Mouse (Mus musculus): Measurements from ENCODE around the gene Habp4. TPM values are rescaled to one million over a fixed set of nuclear protein-coding genes. Genes with fewer than 3 reads are reported as not detected.
A peak's percentile ranks its signal among the peaks of the same experiment; 100 is the strongest.

The Habp4 gene
- polyA plus RNA-seq, 1 experiment = 19.1 TPM

DNA sequence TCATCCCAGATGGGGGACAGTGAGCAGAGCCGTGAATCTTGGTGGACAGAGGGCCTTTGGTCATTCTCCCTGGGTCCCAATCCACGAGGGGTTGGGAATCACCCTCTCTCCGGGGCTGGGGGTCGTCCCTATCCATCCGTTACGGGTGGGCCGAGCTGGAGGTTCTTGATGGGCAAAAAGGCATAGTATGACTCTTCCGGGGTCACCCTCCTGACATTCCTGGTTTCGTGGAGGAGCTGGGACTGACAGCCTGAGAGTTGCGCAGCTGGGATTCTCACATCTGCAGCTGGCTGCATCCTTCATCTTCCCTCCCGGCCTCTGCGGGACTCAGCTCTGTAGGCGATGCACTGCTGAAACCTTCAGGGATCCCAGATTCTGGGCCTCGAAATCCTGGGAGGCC, 1.0 kb downstream of the Habp4 start:
- peak overlapping the region; percentile 63 for H3K4me3 ChIP-seq (ENCODE audit: insufficient read depth, poor library complexity, severe bottlenecking)
- peaks cover 24% of the 10 kb centered on the region for H3K79me2 ChIP-seq (ENCODE audit: control insufficient read depth, insufficient read depth)
- peak overlapping the region; percentile 91 for H3ac ChIP-seq (ENCODE audit: control insufficient read depth, insufficient read length, low read depth)
- TF ChIP-seq CTCF (IDR thresholded peaks at IDR 0.05; ENCODE audit: control insufficient read depth, insufficient read depth, insufficient read length) (no peak), MYOD1 (IDR thresholded peaks at IDR 0.05; ENCODE audit: control insufficient read depth, insufficient read length, low read depth) (peak; percentile 9)
- H3K79me3 ChIP-seq (ENCODE audit: low read depth) = peaks cover 11% of the 10 kb centered on the region
- H3K36me3 ChIP-seq (ENCODE audit: control insufficient read depth, insufficient read depth) = no peaks in the 10 kb centered on the region
- no peaks in the 10 kb centered on the region for H3K27me3 ChIP-seq (ENCODE audit: control insufficient read depth, insufficient read depth, insufficient read length)

DNA sequence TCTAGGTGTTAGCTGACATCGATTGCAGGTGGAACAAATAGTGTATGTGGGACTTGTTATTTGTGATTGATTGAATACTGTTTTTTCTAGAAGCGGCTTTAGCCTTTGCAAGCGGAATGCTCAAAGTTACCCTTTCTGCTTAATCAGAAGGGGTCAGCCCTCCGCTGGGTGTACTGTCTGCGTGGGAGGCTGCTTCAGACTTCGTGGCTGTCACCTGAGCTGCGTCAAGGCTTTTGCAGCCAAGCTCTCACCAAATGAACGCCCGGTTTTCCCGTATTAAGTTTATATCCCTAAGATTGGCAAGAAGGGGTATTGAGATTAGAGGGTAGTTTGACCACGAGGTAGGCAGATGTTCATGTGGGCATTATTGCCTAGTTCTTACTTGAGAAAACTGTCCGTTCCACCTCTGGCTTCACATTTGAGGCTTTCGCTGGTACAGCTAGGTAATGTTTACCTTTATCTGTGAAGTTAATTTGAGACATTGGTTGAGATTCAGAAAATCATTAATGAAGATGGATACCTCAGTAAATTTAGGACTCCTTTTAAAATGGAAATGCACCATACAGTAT, 1.6 kb downstream of the Habp4 start:
- TF ChIP-seq CEBPB (IDR thresholded peaks at IDR 0.05; ENCODE audit: low read depth) (no peak), MYOD1 (IDR thresholded peaks at IDR 0.05; ENCODE audit: control insufficient read depth, insufficient read length, low read depth) (no peak), MAX (IDR thresholded peaks at IDR 0.05) (no peak), FOSL1 (IDR thresholded peaks at IDR 0.05; ENCODE audit: insufficient read depth, low read length, poor library complexity, severe bottlenecking) (no peak), MYOG (IDR thresholded peaks at IDR 0.05; ENCODE audit: control insufficient read depth, extremely low read depth, insufficient read length) (no peak), USF1 (IDR thresholded peaks at IDR 0.05; ENCODE audit: low read depth) (no peak), CTCF (IDR thresholded peaks at IDR 0.05; ENCODE audit: control insufficient read depth, insufficient read depth, insufficient read length) (no peak)

DNA sequence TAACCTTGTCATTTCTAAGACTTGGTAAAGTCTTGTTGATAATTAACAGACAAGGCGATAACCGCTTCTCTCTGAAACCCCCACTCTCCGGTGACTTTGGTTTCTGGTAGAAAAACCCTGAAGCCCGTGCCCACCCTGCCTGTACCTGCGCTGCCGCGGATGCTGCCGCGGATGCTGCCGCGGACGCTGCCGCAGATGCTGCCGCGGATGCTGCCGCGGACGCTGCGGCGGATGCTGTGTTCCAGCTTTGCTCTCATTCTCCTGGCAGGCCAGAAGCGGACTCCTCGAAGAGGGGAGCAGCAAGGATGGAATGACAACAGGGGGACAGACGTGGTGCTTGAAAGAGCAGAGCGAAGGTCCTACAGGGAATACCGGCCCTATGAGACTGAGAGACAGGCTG, 8.1 kb downstream of the Habp4 start:
- Histone ChIP-seq H3K79me3 (ENCODE audit: low read depth) (peaks cover 2% of the 10 kb centered on the region), H3K4me3 (ENCODE audit: insufficient read depth, poor library complexity, severe bottlenecking) (no peak overlapping the region), H3K27me3 (ENCODE audit: control insufficient read depth, insufficient read depth, insufficient read length) (no peaks in the 10 kb centered on the region), H3ac (ENCODE audit: control insufficient read depth, insufficient read length, low read depth) (no peak overlapping the region), H3K79me2 (ENCODE audit: control insufficient read depth, insufficient read depth) (no peaks in the 10 kb centered on the region), H3K36me3 (ENCODE audit: control insufficient read depth, insufficient read depth) (peaks cover 7% of the 10 kb centered on the region)
- TF ChIP-seq MYOD1 (IDR thresholded peaks at IDR 0.05; ENCODE audit: control insufficient read depth, insufficient read length, low read depth) (no peak), MAX (IDR thresholded peaks at IDR 0.05) (no peak), USF1 (IDR thresholded peaks at IDR 0.05; ENCODE audit: low read depth) (no peak), MYOG (IDR thresholded peaks at IDR 0.05; ENCODE audit: control insufficient read depth, extremely low read depth, insufficient read length) (no peak), FOSL1 (IDR thresholded peaks at IDR 0.05; ENCODE audit: insufficient read depth, low read length, poor library complexity, severe bottlenecking) (no peak), CEBPB (IDR thresholded peaks at IDR 0.05; ENCODE audit: low read depth) (no peak), CTCF (IDR thresholded peaks at IDR 0.05; ENCODE audit: control insufficient read depth, insufficient read depth, insufficient read length) (no peak)

More for the DNA sequence above, 1.6 kb downstream of the Habp4 start:
- Histone ChIP-seq H3K4me3 (ENCODE audit: insufficient read depth, poor library complexity, severe bottlenecking) (peak overlapping the region; percentile 63), H3K36me3 (ENCODE audit: control insufficient read depth, insufficient read depth) (no peaks in the 10 kb centered on the region), H3K27me3 (ENCODE audit: control insufficient read depth, insufficient read depth, insufficient read length) (no peaks in the 10 kb centered on the region), H3K79me2 (ENCODE audit: control insufficient read depth, insufficient read depth) (peaks cover 24% of the 10 kb centered on the region), H3ac (ENCODE audit: control insufficient read depth, insufficient read length, low read depth) (peak overlapping the region; percentile 91), H3K79me3 (ENCODE audit: low read depth) (peaks cover 12% of the 10 kb centered on the region)

- peaks cover 5% of the 10 kb centered on the region for H3K36me3 ChIP-seq (ENCODE audit: control insufficient read depth, insufficient read depth)
- no peak overlapping the region for H3K4me3 ChIP-seq (ENCODE audit: insufficient read depth, poor library complexity, severe bottlenecking)
- H3K27me3 ChIP-seq (ENCODE audit: control insufficient read depth, insufficient read depth, insufficient read length) = no peaks in the 10 kb centered on the region
- no peaks in the 10 kb centered on the region for H3K79me3 ChIP-seq (ENCODE audit: low read depth)
- H3ac ChIP-seq (ENCODE audit: control insufficient read depth, insufficient read length, low read depth) = no peak overlapping the region
- TF ChIP-seq MYOG (IDR thresholded peaks at IDR 0.05; ENCODE audit: control insufficient read depth, extremely low read depth, insufficient read length) (no peak), MAX (IDR thresholded peaks at IDR 0.05) (no peak), MYOD1 (IDR thresholded peaks at IDR 0.05; ENCODE audit: control insufficient read depth, insufficient read length, low read depth) (no peak), FOSL1 (IDR thresholded peaks at IDR 0.05; ENCODE audit: insufficient read depth, low read length, poor library complexity, severe bottlenecking) (no peak), CTCF (IDR thresholded peaks at IDR 0.05; ENCODE audit: control insufficient read depth, insufficient read depth, insufficient read length) (no peak), CEBPB (IDR thresholded peaks at IDR 0.05; ENCODE audit: low read depth) (no peak), USF1 (IDR thresholded peaks at IDR 0.05; ENCODE audit: low read depth) (no peak)
- H3K79me2 ChIP-seq (ENCODE audit: control insufficient read depth, insufficient read depth) = no peaks in the 10 kb centered on the region
Observed at GRCm38 (mm10) chr13:64178000-64178399, 16.4 kb downstream of the Habp4 start.

DNA sequence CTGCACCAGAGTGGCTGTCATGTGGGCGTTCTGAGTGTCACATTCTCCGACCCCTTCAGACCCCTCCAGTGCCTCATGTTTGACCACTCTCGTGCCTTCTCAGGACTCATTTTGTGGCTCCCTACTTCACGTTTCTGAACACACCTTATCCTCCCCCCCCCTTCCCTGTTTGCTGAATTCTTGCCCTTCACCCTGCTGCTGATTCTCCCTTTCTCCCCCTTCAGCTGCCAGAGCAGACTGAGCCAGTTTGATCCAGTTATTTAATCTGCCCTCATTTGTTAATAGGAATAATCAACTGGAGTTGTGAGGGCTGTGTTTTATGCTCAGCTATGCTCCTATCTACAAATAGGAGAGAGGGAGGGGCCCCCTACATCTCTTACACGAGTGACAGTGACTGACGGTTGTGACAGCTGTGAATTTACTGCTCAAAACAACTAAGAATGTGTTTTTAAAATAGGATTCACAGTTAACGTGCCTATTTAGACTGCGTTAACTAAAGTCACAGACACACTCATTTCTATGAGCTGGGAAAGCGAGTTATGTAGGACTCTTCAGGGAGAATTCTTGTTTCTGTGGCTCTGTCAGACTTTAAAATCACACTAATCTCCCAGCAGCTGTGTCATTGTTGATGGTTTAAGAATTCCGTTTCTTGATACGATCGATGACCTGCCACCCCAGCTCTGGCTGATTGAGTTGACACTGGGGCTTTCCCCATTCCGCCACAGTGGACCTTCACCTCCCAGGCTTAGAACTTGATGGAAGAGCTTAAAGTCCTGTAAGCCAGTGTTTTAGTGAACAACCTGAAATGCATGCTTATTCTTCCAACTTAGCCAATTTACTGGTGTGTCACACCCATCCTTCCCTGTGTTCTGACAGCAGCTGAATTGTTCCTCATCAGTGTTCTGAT, 17.4 kb downstream of the Habp4 start:
- Histone ChIP-seq H3K79me2 (ENCODE audit: control insufficient read depth, insufficient read depth) (no peaks in the 10 kb centered on the region), H3K36me3 (ENCODE audit: control insufficient read depth, insufficient read depth) (peaks cover 4% of the 10 kb centered on the region), H3ac (ENCODE audit: control insufficient read depth, insufficient read length, low read depth) (no peak overlapping the region), H3K79me3 (ENCODE audit: low read depth) (no peaks in the 10 kb centered on the region), H3K4me3 (ENCODE audit: insufficient read depth, poor library complexity, severe bottlenecking) (no peak overlapping the region), H3K27me3 (ENCODE audit: control insufficient read depth, insufficient read depth, insufficient read length) (no peaks in the 10 kb centered on the region)
- no peak for TF ChIP-seq CTCF (IDR thresholded peaks at IDR 0.05; ENCODE audit: control insufficient read depth, insufficient read depth, insufficient read length)
- no peak for TF ChIP-seq USF1 (IDR thresholded peaks at IDR 0.05; ENCODE audit: low read depth)
- no peak for TF ChIP-seq FOSL1 (IDR thresholded peaks at IDR 0.05; ENCODE audit: insufficient read depth, low read length, poor library complexity, severe bottlenecking)
- TF ChIP-seq MYOD1 (IDR thresholded peaks at IDR 0.05; ENCODE audit: control insufficient read depth, insufficient read length, low read depth) = no peak
- no peak for TF ChIP-seq MAX (IDR thresholded peaks at IDR 0.05)
- no peak for TF ChIP-seq MYOG (IDR thresholded peaks at IDR 0.05; ENCODE audit: control insufficient read depth, extremely low read depth, insufficient read length)
- TF ChIP-seq CEBPB (IDR thresholded peaks at IDR 0.05; ENCODE audit: low read depth) = no peak
